Mouse (Mus musculus): ENCODE data around the gene Cutal. TPM values are rescaled to one million over a fixed set of nuclear protein-coding genes. Genes with fewer than 3 reads are reported as not detected.
A peak's percentile ranks its signal among the peaks of the same experiment; 100 is the strongest.
"Not testable (repeated sequence)": the region's sequence is repeated elsewhere in the genome, so short reads cannot be mapped to it uniquely, and the experiment has no call there.

Cutal gene
- 9.5 and 11.6 TPM in 2 replicates for polyA plus RNA-seq (2015; fragmentation: Nextera tagmentation; extraction: Ambion mirVana)

GRCm38 (mm10) chr2:34874271-34874670, at the start of gene Cutal:
TSS of gene Cutal (plus strand) at chr2:34874396.
- ATAC-seq (ENCODE audit: low read depth), result no peak
- peaks cover 13% of the 10 kb centered on the region for H3K27me3 ChIP-seq (ENCODE audit: control insufficient read depth, insufficient read depth, low read depth, low read length)
- peak within 1 kb of the TSS; percentile 65 for H3K27ac ChIP-seq (ENCODE audit: low read length)

DNA sequence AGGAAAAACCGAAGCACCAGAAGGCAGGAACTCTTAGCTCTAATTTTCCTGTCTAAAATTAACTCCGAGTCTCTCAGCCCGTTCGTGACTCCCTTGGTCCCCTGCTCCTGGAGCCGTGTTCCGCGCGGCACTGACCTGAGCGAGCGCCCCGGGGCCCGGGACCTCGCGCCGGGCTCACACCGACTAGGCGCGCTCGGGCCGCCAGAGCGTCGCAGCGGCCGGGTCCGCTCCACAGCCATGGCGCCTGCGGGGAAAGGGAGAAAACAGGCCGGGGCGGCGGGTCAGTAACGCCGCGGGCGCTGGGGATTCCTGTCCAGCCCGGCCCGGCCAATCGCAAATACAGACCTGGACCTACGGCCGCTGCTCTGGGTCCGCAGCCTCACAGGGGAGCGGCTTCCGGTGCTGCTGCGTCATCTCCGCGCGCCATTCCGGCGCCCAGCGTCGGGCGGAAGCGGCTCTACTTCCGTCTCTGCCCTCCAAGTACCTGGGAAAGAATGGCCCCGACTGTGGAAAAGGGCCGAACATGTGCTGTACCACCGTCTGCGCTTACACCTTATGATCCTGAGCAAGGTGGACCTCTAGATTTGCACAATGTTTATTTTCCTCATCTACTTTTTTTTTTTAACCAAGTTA, 48.3 kb upstream of the Cutal start, which contains the start of gene Fbxw2:
Gene Fbxw2, minus strand, starts transcription at position 485 of the 633 bp plus-strand sequence.
- H3K4me1 ChIP-seq (ENCODE audit: control insufficient read depth, low read depth, low read length), result peaks cover 31% of the 10 kb centered on the region
- H3K4me2 ChIP-seq (ENCODE audit: low read depth, low read length), result peak within 1 kb of the TSS; percentile 73
- peak within 1 kb of the TSS; percentile 98 for H3K4me3 ChIP-seq (ENCODE audit: low read depth, low read length)
- H3K9ac ChIP-seq (ENCODE audit: low read depth, low read length), result peak within 1 kb of the TSS; percentile 99
- peaks cover 8% of the 10 kb centered on the region for H3K36me3 ChIP-seq (ENCODE audit: control insufficient read depth, insufficient read depth)
- peak; percentile 94 for ATAC-seq (ENCODE audit: low read depth)
- under 1% methylated on average over 57 of the region's 57 CpGs for WGBS (ENCODE audit: insufficient replicate concordance)
- no peaks in the 10 kb centered on the region for H3K27me3 ChIP-seq (ENCODE audit: control insufficient read depth, insufficient read depth, low read depth, low read length)
- H3K27ac ChIP-seq (ENCODE audit: low read length), result peak within 1 kb of the TSS; percentile 93
- no peaks in the 10 kb centered on the region for H3K9me3 ChIP-seq (replicated peaks; ENCODE audit: control insufficient read depth, low read length)

More at GRCm38 (mm10) chr2:34874271-34874670, at the start of gene Cutal:
- Histone ChIP-seq H3K36me3 (ENCODE audit: control insufficient read depth, insufficient read depth) (no peaks in the 10 kb centered on the region), H3K4me2 (ENCODE audit: low read depth, low read length) (peak within 1 kb of the TSS; percentile 32), H3K9me3 (replicated peaks; ENCODE audit: control insufficient read depth, low read length) (no peaks in the 10 kb centered on the region), H3K9ac (ENCODE audit: low read depth, low read length) (peak within 1 kb of the TSS; percentile 51), H3K4me3 (ENCODE audit: low read depth, low read length) (peak within 1 kb of the TSS; percentile 57), H3K4me1 (ENCODE audit: control insufficient read depth, low read depth, low read length) (peaks cover 13% of the 10 kb centered on the region)
- 15% methylated on average over 14 of the region's 14 CpGs for WGBS (ENCODE audit: insufficient replicate concordance)

GRCm38 (mm10) chr2:34826460-34827231, 47.5 kb upstream of the Cutal start:
- Histone ChIP-seq H3K9ac (ENCODE audit: low read depth, low read length) (peak overlapping the region; percentile 99), H3K4me2 (ENCODE audit: low read depth, low read length) (peak overlapping the region; percentile 73), H3K27me3 (ENCODE audit: control insufficient read depth, insufficient read depth, low read depth, low read length) (no peaks in the 10 kb centered on the region), H3K4me1 (ENCODE audit: control insufficient read depth, low read depth, low read length) (peaks cover 30% of the 10 kb centered on the region), H3K36me3 (ENCODE audit: control insufficient read depth, insufficient read depth) (peaks cover 5% of the 10 kb centered on the region), H3K9me3 (replicated peaks; ENCODE audit: control insufficient read depth, low read length) (no peaks in the 10 kb centered on the region), H3K27ac (ENCODE audit: low read length) (peak overlapping the region; percentile 93), H3K4me3 (ENCODE audit: low read depth, low read length) (peak overlapping the region; percentile 98)
- 31% methylated on average over 20 of the region's 21 CpGs for WGBS (ENCODE audit: insufficient replicate concordance)
- ATAC-seq (ENCODE audit: low read depth), result no peak

DNA sequence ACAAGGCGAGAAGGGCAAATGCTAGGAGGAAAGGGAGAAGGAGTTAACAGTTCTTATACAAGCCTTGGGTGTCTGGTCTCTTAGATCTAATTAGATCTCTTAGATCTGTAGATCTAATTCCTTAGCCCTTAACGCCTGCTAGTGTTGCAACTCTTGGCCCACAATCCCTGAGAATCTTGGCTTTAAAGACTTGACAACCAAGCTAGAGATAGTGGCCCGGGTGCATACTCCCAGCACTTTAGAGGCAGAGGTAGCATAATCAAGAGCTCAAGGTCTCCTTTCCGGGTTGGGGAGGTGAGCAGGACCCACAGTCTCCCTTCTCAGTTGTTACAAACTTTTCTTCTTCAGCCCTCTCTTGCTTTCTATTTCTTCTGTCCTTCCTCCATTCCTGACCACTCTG, 46.6 kb upstream of the Cutal start:
- Histone ChIP-seq H3K36me3 (ENCODE audit: control insufficient read depth, insufficient read depth) (no peaks in the 10 kb centered on the region; the same call in 1 of the 2 replicates), H3K9me3 (replicated peaks; ENCODE audit: control insufficient read depth, low read length) (no peaks in the 10 kb centered on the region), H3K4me3 (ENCODE audit: low read depth, low read length) (no peak overlapping the region), H3K27me3 (ENCODE audit: control insufficient read depth, insufficient read depth, low read depth, low read length) (no peaks in the 10 kb centered on the region), H3K27ac (ENCODE audit: low read length) (peak overlapping the region; percentile 32), H3K4me1 (ENCODE audit: control insufficient read depth, low read depth, low read length) (peaks cover 24% of the 10 kb centered on the region), H3K4me2 (ENCODE audit: low read depth, low read length) (no peak overlapping the region), H3K9ac (ENCODE audit: low read depth, low read length) (no peak overlapping the region)
- WGBS (ENCODE audit: insufficient replicate concordance), result 71% methylated on average over 4 of the region's 4 CpGs
- ATAC-seq (ENCODE audit: low read depth), result no peak

DNA sequence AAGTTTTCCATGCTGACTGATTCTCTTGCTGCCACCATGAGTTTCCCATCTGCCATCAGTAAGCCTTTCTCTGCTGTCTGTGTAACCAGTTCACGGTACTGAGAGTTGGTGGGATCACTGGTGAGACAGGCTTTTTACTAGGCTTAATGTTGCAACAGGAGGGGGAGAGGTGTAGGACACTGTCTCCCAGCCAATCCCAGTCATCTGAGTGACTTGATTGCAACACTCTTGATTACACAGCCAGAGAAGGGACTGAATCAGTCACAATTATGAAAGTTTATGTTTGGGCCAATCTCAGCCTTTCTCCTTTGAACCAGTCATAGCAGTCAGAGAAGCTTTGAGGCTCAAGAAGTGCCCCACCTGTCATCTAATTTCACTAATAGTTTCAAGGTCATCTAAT, 46.2 kb upstream of the Cutal start:
- Histone ChIP-seq H3K4me1 (ENCODE audit: control insufficient read depth, low read depth, low read length) (peaks cover 22% of the 10 kb centered on the region), H3K27ac (ENCODE audit: low read length) (peak overlapping the region; percentile 32), H3K9ac (ENCODE audit: low read depth, low read length) (no peak overlapping the region), H3K36me3 (ENCODE audit: control insufficient read depth, insufficient read depth) (no peaks in the 10 kb centered on the region), H3K9me3 (replicated peaks; ENCODE audit: control insufficient read depth, low read length) (no peaks in the 10 kb centered on the region), H3K27me3 (ENCODE audit: control insufficient read depth, insufficient read depth, low read depth, low read length) (no peaks in the 10 kb centered on the region), H3K4me2 (ENCODE audit: low read depth, low read length) (no peak overlapping the region), H3K4me3 (ENCODE audit: low read depth, low read length) (no peak overlapping the region)
- 58% methylated on average over 1 of the region's 1 CpGs for WGBS (ENCODE audit: insufficient replicate concordance)
- ATAC-seq (ENCODE audit: low read depth), result peak; percentile 65

DNA sequence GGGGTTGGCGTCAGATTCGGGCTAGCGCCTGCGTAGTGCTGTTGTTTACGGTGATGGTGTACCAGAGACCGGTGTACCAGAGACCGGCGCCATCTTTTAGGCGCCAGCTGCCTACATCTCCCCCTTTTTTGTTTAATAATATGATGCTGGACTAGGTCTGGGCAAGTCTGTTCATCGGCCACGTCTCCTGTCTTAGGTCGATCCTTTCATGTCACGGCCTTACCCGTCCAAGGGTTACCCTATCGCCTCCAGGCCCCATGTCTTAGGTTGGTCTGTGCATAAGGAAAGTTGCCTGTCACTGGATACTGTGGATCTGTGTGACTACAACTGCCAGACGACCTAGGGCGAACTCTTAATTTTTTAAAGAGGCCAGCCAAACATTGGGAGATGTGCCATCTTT, 44.1 kb upstream of the Cutal start:
- not testable (repeated sequence) for H3K27ac ChIP-seq (ENCODE audit: low read length); H3K4me3 ChIP-seq (ENCODE audit: low read depth, low read length); H3K4me2 ChIP-seq (ENCODE audit: low read depth, low read length); H3K27me3 ChIP-seq (ENCODE audit: control insufficient read depth, insufficient read depth, low read depth, low read length); H3K9me3 ChIP-seq (replicated peaks; ENCODE audit: control insufficient read depth, low read length); H3K36me3 ChIP-seq (ENCODE audit: control insufficient read depth, insufficient read depth); H3K9ac ChIP-seq (ENCODE audit: low read depth, low read length); ATAC-seq (ENCODE audit: low read depth); H3K4me1 ChIP-seq (ENCODE audit: control insufficient read depth, low read depth, low read length)
- 88% methylated on average over 17 of the region's 17 CpGs for WGBS (ENCODE audit: insufficient replicate concordance)

- H3K9ac ChIP-seq (ENCODE audit: low read depth, low read length); H3K4me3 ChIP-seq (ENCODE audit: low read depth, low read length); H3K36me3 ChIP-seq (ENCODE audit: control insufficient read depth, insufficient read depth); H3K9me3 ChIP-seq (replicated peaks; ENCODE audit: control insufficient read depth, low read length); H3K27ac ChIP-seq (ENCODE audit: low read length); ATAC-seq (ENCODE audit: low read depth); H3K4me1 ChIP-seq (ENCODE audit: control insufficient read depth, low read depth, low read length); H3K27me3 ChIP-seq (ENCODE audit: control insufficient read depth, insufficient read depth, low read depth, low read length); H3K4me2 ChIP-seq (ENCODE audit: low read depth, low read length): not testable (repeated sequence)
- WGBS (ENCODE audit: insufficient replicate concordance), result 46% methylated on average over 11 of the region's 11 CpGs
These were observed 41.3 kb upstream of the Cutal start, which contains the start of gene Gm34653 for GRCm38 (mm10) chr2:34832766-34833457. TSS of gene Gm34653 (plus strand) at chr2:34833007.

DNA sequence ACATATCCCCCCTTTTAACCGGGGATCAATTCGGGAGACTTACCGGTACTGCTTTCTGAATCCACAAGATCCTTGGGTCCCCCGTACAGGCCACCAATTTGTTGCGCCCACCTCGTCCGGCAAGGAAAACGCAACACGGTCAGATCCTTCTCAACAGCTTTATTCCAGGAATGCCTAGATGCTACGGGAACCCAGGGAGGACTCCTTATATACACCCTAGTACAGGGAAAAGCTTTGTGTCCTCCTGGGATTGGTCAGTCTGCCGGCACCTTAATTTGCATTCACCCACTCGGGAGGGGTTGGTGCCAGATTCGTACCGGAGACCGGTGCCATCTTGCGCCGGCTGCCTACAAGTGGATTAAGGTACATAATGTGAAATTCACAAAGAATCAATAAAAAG, 40.6 kb upstream of the Cutal start:
- no peak overlapping the region for H3K4me2 ChIP-seq (ENCODE audit: low read depth, low read length)
- H3K27me3 ChIP-seq (ENCODE audit: control insufficient read depth, insufficient read depth, low read depth, low read length), result no peaks in the 10 kb centered on the region
- no peak overlapping the region for H3K9ac ChIP-seq (ENCODE audit: low read depth, low read length)
- WGBS (ENCODE audit: insufficient replicate concordance), result 82% methylated on average over 17 of the region's 17 CpGs
- no peaks in the 10 kb centered on the region for H3K9me3 ChIP-seq (replicated peaks; ENCODE audit: control insufficient read depth, low read length)
- no peak for ATAC-seq (ENCODE audit: low read depth)
- H3K27ac ChIP-seq (ENCODE audit: low read length), result no peak overlapping the region
- no peak overlapping the region for H3K4me3 ChIP-seq (ENCODE audit: low read depth, low read length)
- no peaks in the 10 kb centered on the region for H3K36me3 ChIP-seq (ENCODE audit: control insufficient read depth, insufficient read depth)
- H3K4me1 ChIP-seq (ENCODE audit: control insufficient read depth, low read depth, low read length), result no peaks in the 10 kb centered on the region
